Mouse (Mus musculus): Measurements from ENCODE around the gene Usp3. TPM values are rescaled to one million over a fixed set of nuclear protein-coding genes. Genes with fewer than 3 reads are reported as not detected.

Usp3 gene
- total RNA-seq, 4 experiments from 2014 or later, result 37.2 to 53.7 (median 45.7) TPM

GRCm38 (mm10) chr9:66562215-66562614, 30.7 kb downstream of the Usp3 start:
- DNase-seq, result no peak

- no peak for DNase-seq
Observed at GRCm38 (mm10) chr9:66561496-66561895, 31.4 kb downstream of the Usp3 start.

GRCm38 (mm10) chr9:66560728-66561127, 32.2 kb downstream of the Usp3 start:
- DNase-seq, result no peak

GRCm38 (mm10) chr9:66560295-66560694, 32.6 kb downstream of the Usp3 start:
- DNase-seq, result no peak

- DNase-seq, result no peak
Observed at GRCm38 (mm10) chr9:66558971-66559370, 34.0 kb downstream of the Usp3 start.

GRCm38 (mm10) chr9:66542785-66543184, 50.2 kb downstream of the Usp3 start:
- DNase-seq, result no peak

GRCm38 (mm10) chr9:66521595-66521994, 71.3 kb downstream of the Usp3 start:
- no peak for DNase-seq

- no peak for DNase-seq
Observed at GRCm38 (mm10) chr9:66520299-66520698, 72.6 kb downstream of the Usp3 start.

- DNase-seq, result no peak
Observed at GRCm38 (mm10) chr9:66518901-66519300, 74.0 kb downstream of the Usp3 start.

GRCm38 (mm10) chr9:66518251-66518650, 74.7 kb downstream of the Usp3 start:
- DNase-seq, result peak; percentile 57

- DNase-seq, result no peak
Observed at GRCm38 (mm10) chr9:66517746-66518145, 75.2 kb downstream of the Usp3 start.

- DNase-seq, result peak; percentile 43
Observed at GRCm38 (mm10) chr9:66516296-66516940, 76.5 kb downstream of the Usp3 start.

- DNase-seq, result no peak
Observed at GRCm38 (mm10) chr9:66515680-66516210, 77.2 kb downstream of the Usp3 start.

GRCm38 (mm10) chr9:66515115-66515514, 77.8 kb downstream of the Usp3 start:
- no peak for DNase-seq

GRCm38 (mm10) chr9:66514256-66514770, 78.6 kb downstream of the Usp3 start, which contains the start of gene Fbxl22:
Gene Fbxl22, minus strand, starts transcription at chr9:66514593.
- DNase-seq, result no peak

- DNase-seq, result no peak
Observed at GRCm38 (mm10) chr9:66513661-66514255, 79.2 kb downstream of the Usp3 start.

GRCm38 (mm10) chr9:66513150-66513549, 79.8 kb downstream of the Usp3 start:
- DNase-seq, result no peak

- peak; percentile 86 for DNase-seq
Observed at GRCm38 (mm10) chr9:66512351-66512671, 80.6 kb downstream of the Usp3 start.

- peak; percentile 94 for DNase-seq
Observed at GRCm38 (mm10) chr9:66511580-66512350, 81.2 kb downstream of the Usp3 start.

GRCm38 (mm10) chr9:66510944-66511343, 82.0 kb downstream of the Usp3 start:
- DNase-seq, result no peak

- no peak for DNase-seq
Observed at GRCm38 (mm10) chr9:66510351-66510841, 82.5 kb downstream of the Usp3 start.

GRCm38 (mm10) chr9:66508890-66509399, 84.0 kb downstream of the Usp3 start:
- no peak for DNase-seq

GRCm38 (mm10) chr9:66507684-66508083, 85.3 kb downstream of the Usp3 start:
- no peak for DNase-seq

Data from adrenal gland, adult 8-10 months (tissue).